Mouse (Mus musculus) embryonic facial prominence, embryonic 11.5 days (tissue): ENCODE data around the gene Adamts16. TPM values are rescaled to one million over a fixed set of nuclear protein-coding genes. Genes with fewer than 3 reads are reported as not detected.

Experiments
- ATAC-seq: fragments of 200-750 bp; cut with Nextera tagmentation; replicated peaks from 2 replicates; pipeline ENCODE4 v1.8.0; 2017; ENCODE audit warnings: low read depth; ENCODE audit not compliant: insufficient number of reproducible peaks, low FRiP score, low TSS enrichment
- DNase-seq: peaks from one replicate; pipeline ENCODE4 v3.0.0-alpha.2; 2015; ENCODE audit warnings: low spot score
- H3K27ac ChIP-seq: fragments of 300-500 bp; sonication (generic); replicated peaks from 2 replicates; pipeline ENCODE4 v1.5.1; 2014; ENCODE audit warnings: mild to moderate bottlenecking, low read depth, low read length, control low read depth
- H3K27me3 ChIP-seq: fragments of 300-500 bp; sonication (generic); 2 replicates; pipeline ENCODE4 v1.6.1; 2014; ENCODE audit warnings: mild to moderate bottlenecking, low read length, moderate library complexity, mixed read lengths; ENCODE audit not compliant: control insufficient read depth, insufficient read depth
- H3K36me3 ChIP-seq: fragments of 300-500 bp; sonication (generic); replicated peaks from 2 replicates; pipeline ENCODE4 v1.6.1; 2014; ENCODE audit warnings: low read depth, mild to moderate bottlenecking, low read length, moderate library complexity, mixed read lengths; ENCODE audit not compliant: control insufficient read depth, insufficient read depth
- H3K4me1 ChIP-seq: fragments of 300-500 bp; sonication (generic); 2 replicates; pipeline ENCODE4 v1.6.1; 2014; ENCODE audit warnings: low read length, mixed read lengths; ENCODE audit not compliant: control insufficient read depth, insufficient read depth
- H3K4me2 ChIP-seq: fragments of 300-500 bp; sonication (generic); 2 replicates; pipeline ENCODE4 v1.6.1; 2014; ENCODE audit warnings: low read depth, mild to moderate bottlenecking, control low read depth, low read length, moderate library complexity
- H3K4me3 ChIP-seq: fragments of 300-500 bp; sonication (generic); 2 replicates; pipeline ENCODE4 v1.5.1; 2014; ENCODE audit warnings: low read depth, low read length, control low read depth
- H3K9ac ChIP-seq: fragments of 300-500 bp; sonication (generic); replicated peaks from 2 replicates; pipeline ENCODE4 v1.6.1; 2014; ENCODE audit warnings: mild to moderate bottlenecking, control low read depth, low read length
- H3K9me3 ChIP-seq: fragments of 300-500 bp; sonication (generic); replicated peaks from 2 replicates; pipeline ENCODE4 v1.6.1; 2016; ENCODE audit warnings: mild to moderate bottlenecking, low read length, inconsistent platforms, mixed read lengths; ENCODE audit not compliant: control insufficient read depth
- WGBS: fragments of 180-500 bp; shearing (Covaris S2); extraction: QIAGEN DNeasy Blood & Tissue Kit; methylation state at CpG from one replicate; pipeline ENCODE4 v1.1.7; 2014; 5-methylcytosine and 5-hydroxymethylcytosine counted together
- polyA plus RNA-seq: library from polyadenylated mRNA; unstranded; fragments of >200 nt; fragmentation: Nextera tagmentation; extraction: Ambion mirVana; gene quantifications from 2 replicates; pipeline ENCODE4 v1.2.1, GENCODE M21; 2014

The Adamts16 gene
- polyA plus RNA-seq, 1 experiment from 2014 or later = 0.53 TPM

- 97% methylated on average over 9 of the region's 9 CpGs for WGBS
- Histone ChIP-seq H3K4me3 (no peak overlapping the region), H3K4me1 (no peaks in the 10 kb centered on the region), H3K36me3 (no peaks in the 10 kb centered on the region), H3K4me2 (no peak overlapping the region), H3K27me3 (no peaks in the 10 kb centered on the region), H3K9me3 (no peaks in the 10 kb centered on the region), H3K27ac (no peak overlapping the region), H3K9ac (no peak overlapping the region)
- DNase-seq = no peak
- ATAC-seq = no peak
These were observed 81.4 kb downstream of the Adamts16 start for GRCm38 (mm10) chr13:70760186-70760585.

GRCm38 (mm10) chr13:70746294-70747008 lies 95.2 kb downstream of the Adamts16 start:
- no peak overlapping the region for H3K4me2 ChIP-seq
- no peaks in the 10 kb centered on the region for H3K9me3 ChIP-seq
- DNase-seq = peak; percentile 78
- H3K27ac ChIP-seq = no peak overlapping the region
- H3K9ac ChIP-seq = no peak overlapping the region
- WGBS = 46% methylated on average over 14 of the region's 14 CpGs
- H3K27me3 ChIP-seq = no peaks in the 10 kb centered on the region
- H3K4me1 ChIP-seq = peaks cover 3% of the 10 kb centered on the region; the same call in 1 of the 2 replicates
- H3K4me3 ChIP-seq = no peak overlapping the region
- H3K36me3 ChIP-seq = no peaks in the 10 kb centered on the region
- ATAC-seq = peak; percentile 84

- DNase-seq (no peak), ATAC-seq (no peak)
- Histone ChIP-seq H3K27me3 (no peaks in the 10 kb centered on the region), H3K27ac (no peak overlapping the region), H3K9ac (no peak overlapping the region), H3K4me3 (no peak overlapping the region), H3K9me3 (no peaks in the 10 kb centered on the region), H3K36me3 (no peaks in the 10 kb centered on the region), H3K4me2 (no peak overlapping the region), H3K4me1 (peaks cover 3% of the 10 kb centered on the region; the same call in 1 of the 2 replicates)
- 56% methylated on average over 5 of the region's 5 CpGs for WGBS
These were observed 97.1 kb downstream of the Adamts16 start for GRCm38 (mm10) chr13:70744416-70745038.

GRCm38 (mm10) chr13:70742693-70743092 lies 98.9 kb downstream of the Adamts16 start:
- H3K27me3 ChIP-seq = no peaks in the 10 kb centered on the region
- H3K4me3 ChIP-seq = no peak overlapping the region
- H3K4me1 ChIP-seq = peaks cover 3% of the 10 kb centered on the region; the same call in 1 of the 2 replicates
- no peak for ATAC-seq
- no peak overlapping the region for H3K4me2 ChIP-seq
- WGBS = 89% methylated on average over 4 of the region's 4 CpGs
- no peaks in the 10 kb centered on the region for H3K9me3 ChIP-seq
- no peak overlapping the region for H3K27ac ChIP-seq
- no peak for DNase-seq
- no peak overlapping the region for H3K9ac ChIP-seq
- no peaks in the 10 kb centered on the region for H3K36me3 ChIP-seq

- no peak overlapping the region for H3K4me2 ChIP-seq
- H3K9me3 ChIP-seq = no peaks in the 10 kb centered on the region
- H3K36me3 ChIP-seq = no peaks in the 10 kb centered on the region
- DNase-seq (peak; percentile 52), ATAC-seq (no peak)
- no peak overlapping the region for H3K9ac ChIP-seq
- H3K27ac ChIP-seq = no peak overlapping the region
- WGBS = 62% methylated on average over 17 of the region's 17 CpGs
- no peaks in the 10 kb centered on the region; the same call in 1 of the 2 replicates for H3K4me1 ChIP-seq
- H3K27me3 ChIP-seq = no peaks in the 10 kb centered on the region
- H3K4me3 ChIP-seq = no peak overlapping the region
These were observed 101.0 kb downstream of the Adamts16 start for GRCm38 (mm10) chr13:70740281-70741240.

GRCm38 (mm10) chr13:70738781-70739180 lies 102.8 kb downstream of the Adamts16 start:
- Histone ChIP-seq H3K27me3 (no peaks in the 10 kb centered on the region), H3K27ac (no peak overlapping the region), H3K4me3 (no peak overlapping the region), H3K9ac (no peak overlapping the region), H3K36me3 (no peaks in the 10 kb centered on the region), H3K9me3 (no peaks in the 10 kb centered on the region), H3K4me1 (no peaks in the 10 kb centered on the region; the same call in 1 of the 2 replicates), H3K4me2 (no peak overlapping the region)
- ATAC-seq (no peak), DNase-seq (no peak)
- WGBS = 94% methylated on average over 9 of the region's 9 CpGs

- H3K4me1 ChIP-seq = no peaks in the 10 kb centered on the region; the same call in 1 of the 2 replicates
- no peak overlapping the region for H3K27ac ChIP-seq
- WGBS = 65% methylated on average over 4 of the region's 4 CpGs
These were observed 105.2 kb downstream of the Adamts16 start for GRCm38 (mm10) chr13:70736409-70736808.

More at GRCm38 (mm10) chr13:70736409-70736808, 105.2 kb downstream of the Adamts16 start:
- no peak for ATAC-seq
- H3K36me3 ChIP-seq = no peaks in the 10 kb centered on the region
- H3K9me3 ChIP-seq = no peaks in the 10 kb centered on the region
- peak overlapping the region; percentile 13; the same call in 1 of the 2 replicates for H3K9ac ChIP-seq
- H3K27me3 ChIP-seq = no peaks in the 10 kb centered on the region
- no peak overlapping the region for H3K4me3 ChIP-seq
- no peak overlapping the region for H3K4me2 ChIP-seq
- DNase-seq = no peak
